22 mouse cellular contexts compared by ENCODE assay signal in the genomic region with DNA sequence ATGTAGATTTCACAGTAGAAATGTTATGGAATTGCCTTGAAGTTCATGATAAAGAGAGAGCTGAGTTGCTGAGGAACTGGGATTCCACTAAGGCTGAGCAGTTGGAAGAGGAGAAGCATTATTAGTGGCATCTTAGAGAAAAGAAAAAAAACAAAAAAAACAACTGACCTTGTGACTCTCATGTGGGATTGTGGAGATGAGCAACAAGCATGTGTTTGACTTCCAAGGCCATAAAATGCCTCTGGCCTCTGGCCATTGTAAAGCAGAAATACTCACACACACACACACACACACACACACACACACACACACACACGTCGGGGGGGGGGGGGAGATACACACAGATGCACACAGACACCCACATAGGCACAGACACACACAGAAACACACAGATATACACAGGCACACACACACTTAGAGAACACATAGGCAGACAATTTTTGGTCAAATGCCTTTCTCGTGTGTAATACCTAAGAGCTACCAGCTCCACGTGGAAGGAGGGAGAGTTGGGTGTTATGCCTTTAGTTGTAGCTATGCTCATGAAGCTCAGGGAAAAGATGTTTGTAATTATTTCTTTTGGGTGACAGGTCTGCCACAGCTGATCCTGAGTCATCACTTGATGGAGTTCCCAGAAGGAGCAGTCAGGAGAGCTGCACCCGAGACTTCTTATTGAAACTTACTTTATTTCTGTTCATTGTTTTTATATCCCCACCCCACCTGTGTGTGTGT. TPM values are rescaled to one million over a fixed set of nuclear protein-coding genes. Genes with fewer than 3 reads are reported as not detected.
DNase-seq lines count a peak whose midpoint lies in the region; ATAC-seq lines count a peak whose summit lies in the region.
"Had no signal": no experiment of that assay in that cellular context is flagged by ENCODE, and none has a peak within 500 bp of the region (broad histone marks: within the 10 kb centered on the region; RNA-seq: fewer than 3 reads in every experiment).

No protein-coding gene starts in this region.

- no peak overlapping the region for H3K27ac ChIP-seq in intestine, embryonic 15.5 days
- H3K27ac ChIP-seq in intestine, embryonic 16.5 days (ENCODE audit: low read length) = no peak overlapping the region
- H3K27ac ChIP-seq: embryonic facial prominence, embryonic 12.5 days; forebrain, embryonic 10.5 days; heart, embryonic 15.5 days; hindbrain, embryonic 15.5 days; layer of hippocampus, adult 2 months; midbrain, embryonic 15.5 days; neural tube, embryonic 15.5 days; stomach, embryonic 15.5 days had no signal

- 0 out of 2 replicates have a peak, but pooled peaks cover 5% of the 10 kb centered on the region for H3K4me1 ChIP-seq in intestine, embryonic 15.5 days (replicated peaks)
- H3K4me1 ChIP-seq in intestine, embryonic 16.5 days (ENCODE audit: control insufficient read depth, insufficient read depth, low read length) = no peaks in the 10 kb centered on the region
- H3K4me1 ChIP-seq: embryonic facial prominence, embryonic 12.5 days; forebrain, embryonic 10.5 days; heart, embryonic 15.5 days; hindbrain, embryonic 15.5 days; midbrain, embryonic 15.5 days; neural tube, embryonic 15.5 days had no signal

- peak; percentile 8 for DNase-seq in adrenal gland, adult 8-10 months
- DNase-seq in fibroblast of lung, adult 2 months (ENCODE audit: low read depth) = peak; percentile 80
- no peak for DNase-seq in kidney, postnatal 14 days
- no peak for DNase-seq in ovary, adult 18-20 months (ENCODE audit: low spot score)
- DNase-seq in kidney, adult 18-20 months = no peak
- DNase-seq: cerebellum, adult 8-10 months; forebrain, postnatal 0 days; kidney, adult 11 months; left cerebral cortex, postnatal 4 days; liver; right cerebral cortex, postnatal 14 days had no signal

- H3K36me3 ChIP-seq in intestine, embryonic 15.5 days = no peaks in the 10 kb centered on the region
- no peaks in the 10 kb centered on the region for H3K36me3 ChIP-seq in intestine, embryonic 16.5 days (ENCODE audit: control insufficient read depth, insufficient read depth, low read length)
- H3K36me3 ChIP-seq: embryonic facial prominence, embryonic 12.5 days; forebrain, embryonic 10.5 days; heart, embryonic 15.5 days; hindbrain, embryonic 15.5 days; midbrain, embryonic 15.5 days; neural tube, embryonic 15.5 days; stomach, embryonic 15.5 days had no signal

- H3K4me2 ChIP-seq in intestine, embryonic 15.5 days (replicated peaks) = no peak overlapping the region
- H3K4me2 ChIP-seq in intestine, embryonic 16.5 days (ENCODE audit: low read depth, low read length) = no peak overlapping the region
- H3K4me2 ChIP-seq: embryonic facial prominence, embryonic 12.5 days; heart, embryonic 15.5 days; hindbrain, embryonic 15.5 days; midbrain, embryonic 15.5 days; neural tube, embryonic 15.5 days; stomach, embryonic 15.5 days had no signal

- no peak overlapping the region for H3K4me3 ChIP-seq in intestine, embryonic 15.5 days (replicated peaks)
- no peak overlapping the region for H3K4me3 ChIP-seq in intestine, embryonic 16.5 days (ENCODE audit: low read length)
- H3K4me3 ChIP-seq: embryonic facial prominence, embryonic 12.5 days; forebrain, embryonic 10.5 days; heart, embryonic 15.5 days; hindbrain, embryonic 15.5 days; layer of hippocampus, adult 2 months; midbrain, embryonic 15.5 days; neural tube, embryonic 15.5 days; stomach, embryonic 15.5 days had no signal

- H3K9me3 ChIP-seq in intestine, embryonic 15.5 days = no peaks in the 10 kb centered on the region
- H3K9me3 ChIP-seq in intestine, embryonic 16.5 days (ENCODE audit: control insufficient read depth, low read length) = no peaks in the 10 kb centered on the region
- H3K9me3 ChIP-seq: embryonic facial prominence, embryonic 12.5 days; forebrain, embryonic 10.5 days; heart, embryonic 15.5 days; hindbrain, embryonic 15.5 days; midbrain, embryonic 15.5 days; neural tube, embryonic 15.5 days; stomach, embryonic 15.5 days had no signal

- ATAC-seq in intestine, embryonic 15.5 days = peak; percentile 50; the same call in 1 of the 2 replicates
- ATAC-seq in intestine, embryonic 16.5 days = no peak; the same call in 1 of the 2 replicates
- ATAC-seq: forebrain, postnatal 0 days; midbrain, embryonic 15.5 days had no signal

- 67% methylated on average over 5 of the region's 5 CpGs for WGBS in intestine, embryonic 15.5 days
- WGBS in intestine, embryonic 16.5 days = 58% methylated on average over 3 of the region's 5 CpGs

- H3K27me3 ChIP-seq in intestine, embryonic 15.5 days (replicated peaks) = no peaks in the 10 kb centered on the region
- H3K27me3 ChIP-seq in intestine, embryonic 16.5 days (replicated peaks; ENCODE audit: control insufficient read depth, insufficient read depth, low read length) = no peaks in the 10 kb centered on the region
- H3K27me3 ChIP-seq: embryonic facial prominence, embryonic 12.5 days; heart, embryonic 15.5 days; hindbrain, embryonic 15.5 days; megakaryocyte, embryonic 14.5 days; midbrain, embryonic 15.5 days; neural tube, embryonic 15.5 days; stomach, embryonic 15.5 days had no signal

- no peak overlapping the region for H3K9ac ChIP-seq in intestine, embryonic 15.5 days
- H3K9ac ChIP-seq in intestine, embryonic 16.5 days (ENCODE audit: low read depth, low read length) = no peak overlapping the region
- H3K9ac ChIP-seq: embryonic facial prominence, embryonic 12.5 days; forebrain, postnatal 0 days; heart, embryonic 15.5 days; hindbrain, embryonic 15.5 days; midbrain, embryonic 15.5 days; neural tube, embryonic 15.5 days; stomach, embryonic 15.5 days had no signal

RNA-seq across cellular contexts. Expression of gene Slc35f5, which starts 52.4 kb away (rescaled TPM):
- 54.5 and 56.1 TPM in 2 replicates for polyA plus RNA-seq in intestine, embryonic 15.5 days (2015; fragmentation: Nextera tagmentation; extraction: Ambion mirVana)
- 49.1 and 53.0 TPM in 2 replicates for polyA plus RNA-seq in intestine, embryonic 16.5 days (2015; fragmentation: Nextera tagmentation; extraction: Ambion mirVana)
- total RNA-seq in adrenal gland, adult 8-10 months (2022) = 10 to 100 TPM; 32.6 to 43.8 (median 38.3) TPM

Comparison
In these comparisons a context has a peak if more than half of its experiments do, and no peak if none do; other contexts are left out.
1. DNase-seq: peak in adrenal gland, adult 8-10 months (single experiment) and fibroblast of lung, adult 2 months (single experiment); none in kidney, postnatal 14 days (single experiment), ovary, adult 18-20 months (single experiment) and kidney, adult 18-20 months (single experiment).